Mouse (Mus musculus) mature B cell (primary cell): ENCODE data around the gene St6galnac4.

Experiments used
- in situ Hi-C: fragments of 300-500 bp; cut with MboI; formaldehyde crosslinking; loops from 2 replicates; pipeline ENCODE4 v1.14.3; 2019

Gene St6galnac4

GRCm38 (mm10) chr2:32601417-32602065, 14.6 kb downstream of the St6galnac4 start:
- in situ Hi-C loops: no loop called here

- in situ Hi-C loops: no loop called here
Measured at GRCm38 (mm10) chr2:32602600-32603054, 15.7 kb downstream of the St6galnac4 start.

GRCm38 (mm10) chr2:32604631-32605030, 17.7 kb downstream of the St6galnac4 start:
- in situ Hi-C loops: no loop called here

- in situ Hi-C loops: no loop called here
Measured at GRCm38 (mm10) chr2:32606161-32607142, 19.6 kb downstream of the St6galnac4 start.

- in situ Hi-C loops: no loop called here
Measured at GRCm38 (mm10) chr2:32607262-32607947, 20.5 kb downstream of the St6galnac4 start.

GRCm38 (mm10) chr2:32608141-32608777, 21.4 kb downstream of the St6galnac4 start:
- in situ Hi-C loops: no loop called here

GRCm38 (mm10) chr2:32608778-32609435, 22.0 kb downstream of the St6galnac4 start:
- in situ Hi-C loops: no loop called here

GRCm38 (mm10) chr2:32610610-32611229, 23.8 kb downstream of the St6galnac4 start:
- in situ Hi-C loops: no loop called here

- in situ Hi-C loops: no loop called here
Measured at GRCm38 (mm10) chr2:32612274-32612673, 25.4 kb downstream of the St6galnac4 start.

- in situ Hi-C loops: no loop called here
Measured at GRCm38 (mm10) chr2:32617109-32617508, 30.2 kb downstream of the St6galnac4 start.

GRCm38 (mm10) chr2:32617601-32618000, 30.7 kb downstream of the St6galnac4 start:
- in situ Hi-C loops: no loop called here

GRCm38 (mm10) chr2:32618051-32618450, 31.2 kb downstream of the St6galnac4 start:
- in situ Hi-C loops: no loop called here

GRCm38 (mm10) chr2:32620682-32621516, 34.0 kb downstream of the St6galnac4 start:
- in situ Hi-C loops: no loop called here

- in situ Hi-C loops: no loop called here
Measured at GRCm38 (mm10) chr2:32621517-32621859, 34.6 kb downstream of the St6galnac4 start, which contains the start of gene Ak1. Gene Ak1, plus strand, starts transcription at chr2:32621758.

GRCm38 (mm10) chr2:32624111-32624748, 37.3 kb downstream of the St6galnac4 start:
- in situ Hi-C loops: no loop called here

- in situ Hi-C loops: no loop called here
Measured at GRCm38 (mm10) chr2:32625212-32625872, 38.4 kb downstream of the St6galnac4 start.

- in situ Hi-C loops: no loop called here
Measured at GRCm38 (mm10) chr2:32625873-32626694, 39.2 kb downstream of the St6galnac4 start.
